Mouse (Mus musculus): ENCODE data around the gene Rhbdd2.

DNA sequence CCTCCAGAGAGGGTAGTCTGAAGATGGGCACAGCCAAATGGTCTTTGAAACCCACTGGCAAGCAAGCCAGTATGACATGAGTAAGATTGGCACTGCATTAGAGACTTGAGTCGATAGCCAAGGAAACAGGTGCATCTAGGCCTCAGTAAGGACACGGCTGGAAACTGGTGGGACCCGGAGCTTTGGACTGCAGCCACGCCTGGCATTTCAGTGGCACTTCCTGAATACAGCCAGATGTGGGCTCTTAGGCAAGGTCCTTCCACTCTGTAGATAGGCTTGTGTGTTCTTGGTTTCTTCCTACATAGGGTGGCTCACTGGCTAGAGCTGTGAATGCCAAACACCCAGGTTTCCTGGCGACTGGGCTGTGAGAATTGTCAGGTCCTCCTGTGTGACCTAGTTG is 12.9 kb downstream of the Rhbdd2 start:
- TF ChIP-seq CTCF (IDR thresholded peaks at IDR 0.05; ENCODE audit: borderline replicate concordance, insufficient read depth, low read length) (no peak), POLR2A (IDR thresholded peaks at IDR 0.05; ENCODE audit: low read depth, low read length) (no peak)
